Mouse (Mus musculus) ES-E14 (cell line): ENCODE data around the gene Ostm1. TPM values are rescaled to one million over a fixed set of nuclear protein-coding genes. Genes with fewer than 3 reads are reported as not detected.

Source experiments
- DNase-seq: peaks from one replicate; pipeline ENCODE4 v3.0.0-alpha.2; 2013; ENCODE audit warnings: low read depth, low spot score
- H3K27ac ChIP-seq: 2 replicates; pipeline ENCODE4 v1.5.1; 2012; ENCODE audit warnings: low read depth, mild to moderate bottlenecking, low read length, moderate library complexity, mixed read lengths; ENCODE audit not compliant: poor library complexity, insufficient read depth, severe bottlenecking
- H3K36me3 ChIP-seq: 2 replicates; pipeline ENCODE4 v1.6.1; 2012; ENCODE audit warnings: mild to moderate bottlenecking, low read length, moderate library complexity, mixed read lengths; ENCODE audit not compliant: control insufficient read depth, poor library complexity, insufficient read depth, severe bottlenecking
- H3K4me1 ChIP-seq, 2 experiments: fragments of 150-350 bp in 1 of 2; sonication (generic) in 1 of 2; 2 replicates each; pipeline ENCODE4 v1.6.1; 2012; ENCODE audit warnings: low read length in 2 of 2, mild to moderate bottlenecking in 1 of 2, mixed read lengths in 1 of 2; ENCODE audit not compliant: control insufficient read depth in 2 of 2, insufficient read depth in 2 of 2, poor library complexity in 1 of 2
- H3K4me3 ChIP-seq, 2 experiments: fragments of 150-350 bp in 1 of 2; sonication (generic) in 1 of 2; 2 replicates each; pipeline ENCODE4 v1.5.1; 2012; ENCODE audit warnings: low read length in 2 of 2, low read depth in 1 of 2, mild to moderate bottlenecking in 1 of 2, mixed read lengths in 1 of 2; ENCODE audit not compliant: insufficient read depth in 1 of 2, poor library complexity in 1 of 2, severe bottlenecking in 1 of 2
- H3K9ac ChIP-seq: 2 replicates; pipeline ENCODE4 v1.6.1; 2012; ENCODE audit warnings: low read depth, mild to moderate bottlenecking, low read length, mixed read lengths; ENCODE audit not compliant: poor library complexity, insufficient read depth, severe bottlenecking
- H3K9me3 ChIP-seq: fragments of 150-350 bp; sonication (generic); 2 replicates; pipeline ENCODE4 v1.6.1; 2012; ENCODE audit warnings: low read depth, mild to moderate bottlenecking, low read length; ENCODE audit not compliant: control insufficient read depth, insufficient read depth
- CHD2 ChIP-seq: IDR thresholded peaks from 2 replicates; pipeline ENCODE4 v1.6.1; 2014; ENCODE audit warnings: mild to moderate bottlenecking, low read depth, low read length, inconsistent platforms
- HCFC1 ChIP-seq: IDR thresholded peaks from 2 replicates; pipeline ENCODE4 v1.6.1; 2012; ENCODE audit warnings: low read length, inconsistent platforms, borderline replicate concordance; ENCODE audit not compliant: insufficient read depth
- MAFK ChIP-seq: IDR thresholded peaks from 2 replicates; pipeline ENCODE4 v1.6.1; 2014; ENCODE audit warnings: mild to moderate bottlenecking, low read depth, low read length, inconsistent platforms; ENCODE audit not compliant: insufficient read depth
- ZC3H11A ChIP-seq: IDR thresholded peaks from 2 replicates; pipeline ENCODE4 v1.6.1; 2012; ENCODE audit warnings: low read depth, mild to moderate bottlenecking, inconsistent platforms, low read length, borderline replicate concordance
- ZNF384 ChIP-seq: IDR thresholded peaks from 2 replicates; pipeline ENCODE4 v1.6.1; 2012; ENCODE audit warnings: low read depth, low read length, inconsistent platforms
- in situ Hi-C, 2 experiments: fragments of 600-800 bp; cut with MboI; formaldehyde crosslinking; loops; one replicate each; pipeline ENCODE4 v1.15.1; 2025; ENCODE audit warnings: low sequenced_read_pairs in 2 of 2, inconsistent platforms in 1 of 2; ENCODE audit not compliant: unreplicated experiment in 2 of 2
- total RNA-seq: library from RNA; depleted of rRNA; stranded (reverse); fragments of 300-350 nt; gene quantifications from 2 replicates; pipeline ENCODE4 v1.2.3, GENCODE M21; 2012

Gene Ostm1
- total RNA-seq, 1 experiment: 19.7 TPM

DNA sequence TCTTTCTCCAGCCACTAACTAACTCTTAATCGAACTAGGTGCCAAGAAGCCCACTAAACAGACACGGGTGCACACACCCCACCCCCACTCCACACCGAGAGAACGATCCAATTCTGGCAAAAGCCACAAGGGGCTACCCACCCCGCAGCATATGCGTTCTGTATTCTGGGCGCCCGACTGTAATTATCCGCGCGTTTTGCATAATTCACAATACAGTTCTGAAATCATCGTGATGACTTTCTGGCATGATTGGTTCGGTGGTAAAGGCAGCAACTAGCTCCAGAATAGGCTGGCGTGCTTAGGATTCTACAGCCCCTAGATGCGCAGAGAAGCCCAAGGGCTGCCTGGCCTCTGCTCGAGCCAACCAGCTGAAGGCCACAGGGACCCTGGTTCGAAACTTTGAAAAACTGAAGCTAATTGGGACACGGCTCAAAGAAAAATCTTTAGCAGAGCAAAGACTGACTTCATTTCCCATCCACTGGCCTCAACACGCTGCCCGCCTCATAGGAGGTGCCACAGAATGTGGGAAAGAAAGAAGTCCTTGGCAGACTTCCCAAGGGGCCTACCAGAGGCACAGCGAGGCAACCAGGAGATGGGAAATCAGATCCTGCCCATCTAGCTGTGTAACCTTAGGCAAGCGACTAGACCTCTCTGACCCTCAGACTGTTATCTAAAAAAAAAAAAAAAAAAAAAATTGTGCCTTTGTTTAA is 2.1 kb downstream of the Ostm1 start:
- in situ Hi-C loops: loop anchor here (5.0 to 10.0 kb wide), 2 partner anchors 47 to 281 kb away; no protein-coding TSS in a partner anchor
- TF ChIP-seq ZC3H11A: no peak
- TF ChIP-seq MAFK: no peak
- Histone ChIP-seq H3K27ac (no peak overlapping the region), H3K36me3 (no peaks in the 10 kb centered on the region), H3K9me3 (no peaks in the 10 kb centered on the region), H3K4me3 (no peak overlapping the region), H3K4me1 (no peaks in the 10 kb centered on the region; a peak in 1 of 4 replicates), H3K9ac (no peak overlapping the region)
- DNase-seq: no peak

DNA sequence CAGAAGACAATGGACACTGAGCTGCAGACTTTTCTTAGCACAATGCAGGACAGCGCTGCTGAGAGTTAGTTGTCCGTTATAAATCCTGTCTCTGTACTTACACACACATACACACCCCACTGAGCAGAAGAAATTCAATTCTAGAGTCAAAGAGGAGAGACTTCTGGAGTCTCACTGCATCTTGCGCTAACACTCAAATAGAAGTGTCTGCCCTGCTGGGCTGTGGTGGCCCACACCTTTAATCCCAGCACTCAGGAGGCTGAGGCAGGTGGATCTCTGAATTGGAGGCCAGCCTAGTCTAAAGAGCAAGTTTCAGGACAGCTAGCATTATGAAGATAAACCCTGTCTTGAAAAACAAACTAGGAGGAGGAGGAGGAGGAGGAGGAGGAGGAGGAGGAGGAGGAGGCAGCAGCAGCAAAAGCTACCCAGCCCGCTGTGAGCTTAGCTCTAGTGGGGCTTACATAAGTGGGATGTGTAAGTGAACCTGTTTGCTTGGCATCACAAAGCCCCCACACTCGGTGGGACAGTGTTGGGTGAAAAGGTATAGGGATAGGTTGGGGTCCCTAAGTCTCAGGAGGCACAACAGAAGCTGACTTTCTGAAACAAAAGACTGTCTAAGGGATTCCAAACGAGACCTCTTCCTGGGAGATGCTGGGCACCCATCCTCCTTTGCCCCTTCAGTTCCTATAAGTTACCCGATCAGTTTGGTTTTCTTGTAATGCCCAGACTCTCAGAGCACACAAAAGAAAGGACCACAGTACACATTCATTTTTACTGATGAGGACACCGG is 4.5 kb downstream of the Ostm1 start:
- DNase-seq: no peak
- no peak overlapping the region for H3K27ac ChIP-seq
- no peaks in the 10 kb centered on the region for H3K9me3 ChIP-seq
- peaks cover 0 to 1% of the 10 kb centered on the region in 2 experiments; a peak in 1 of 4 replicates for H3K4me1 ChIP-seq
- H3K36me3 ChIP-seq: no peaks in the 10 kb centered on the region
- no peak overlapping the region for H3K4me3 ChIP-seq
- TF ChIP-seq HCFC1 (no peak), ZC3H11A (no peak), CHD2 (no peak), MAFK (no peak), ZNF384 (no peak)
- H3K9ac ChIP-seq: no peak overlapping the region
- in situ Hi-C loops: loop anchor here (5.0 to 10.0 kb wide), 2 partner anchors 44 to 283 kb away; no protein-coding TSS in a partner anchor

DNA sequence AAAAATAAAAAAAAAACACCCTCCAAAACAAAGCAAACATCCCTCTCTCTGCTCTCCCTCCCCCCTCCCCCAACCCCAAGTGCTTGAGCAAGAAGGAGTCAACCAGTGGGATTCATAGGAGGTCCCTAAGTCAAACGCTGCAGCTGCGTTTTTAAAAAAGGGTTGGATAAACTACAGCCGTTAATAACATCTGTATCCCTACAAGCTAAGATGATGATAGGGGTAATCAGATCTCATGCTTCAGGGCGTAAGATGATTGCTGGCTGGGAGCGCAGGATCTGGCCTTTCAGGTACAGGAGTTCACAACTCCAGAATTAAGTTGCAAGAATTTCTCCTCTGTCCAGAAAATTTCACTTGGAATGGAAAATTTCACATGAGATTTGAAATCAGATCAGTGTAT is 5.9 kb downstream of the Ostm1 start:
- DNase-seq: no peak
- TF ChIP-seq ZC3H11A (no peak), HCFC1 (no peak), CHD2 (no peak), MAFK (no peak), ZNF384 (no peak)
- H3K4me3 ChIP-seq: no peak overlapping the region
- no peaks in the 10 kb centered on the region for H3K36me3 ChIP-seq
- no peak overlapping the region for H3K9ac ChIP-seq
- no peaks in the 10 kb centered on the region for H3K9me3 ChIP-seq
- in situ Hi-C loops: loop anchor here (5.0 to 10.0 kb wide), 2 partner anchors 43 to 285 kb away; no protein-coding TSS in a partner anchor
- no peak overlapping the region for H3K27ac ChIP-seq
- 0 out of 4 replicates have a peak, but pooled peaks cover 0 to 1% of the 10 kb centered on the region in 2 experiments for H3K4me1 ChIP-seq

DNA sequence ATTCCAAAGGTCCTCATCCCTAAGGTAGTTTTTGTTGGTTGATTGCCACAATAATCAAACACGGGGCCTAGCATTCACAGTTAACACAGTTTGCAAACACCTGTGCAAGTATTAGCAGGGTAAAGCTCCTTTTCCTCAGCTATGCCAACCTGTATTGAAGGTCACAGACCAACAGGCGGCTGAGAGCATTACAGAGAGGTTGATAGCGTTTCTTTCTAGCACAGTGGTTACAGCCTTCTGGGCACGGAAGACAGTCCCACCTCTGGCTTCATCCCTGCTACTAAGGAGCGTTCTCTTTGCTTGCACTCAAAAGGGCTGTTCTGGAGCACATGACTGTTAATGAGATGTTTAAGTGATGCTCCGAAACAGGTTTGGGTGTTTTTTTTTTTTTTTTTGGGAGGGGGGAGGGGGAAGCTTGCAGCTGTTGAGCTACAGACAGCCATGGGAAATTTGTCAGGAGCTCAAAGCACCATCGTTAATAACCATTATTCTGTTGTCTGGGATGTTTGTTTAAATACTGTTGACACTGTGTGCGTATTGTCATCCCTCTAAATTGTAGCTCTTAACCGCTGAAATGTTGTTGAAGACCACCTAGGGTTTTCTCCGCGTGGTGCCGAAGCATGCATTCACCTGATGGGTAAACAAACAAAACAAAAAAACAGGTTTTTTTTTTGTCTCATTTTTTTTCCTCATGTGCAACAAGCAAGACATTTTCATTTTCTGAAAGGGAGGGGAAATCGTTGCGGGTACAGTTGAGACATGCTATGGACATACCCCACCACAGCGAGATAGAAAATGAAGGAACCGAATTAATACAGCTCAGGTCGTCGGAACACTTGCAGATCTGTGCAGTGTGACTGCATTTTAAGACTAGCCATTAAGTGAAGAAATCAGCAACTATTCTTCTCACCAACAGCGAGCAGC is 6.9 kb downstream of the Ostm1 start:
- Histone ChIP-seq H3K4me3 (no peak overlapping the region), H3K4me1 (0 out of 4 replicates have a peak, but pooled peaks cover 0 to 1% of the 10 kb centered on the region in 2 experiments), H3K27ac (no peak overlapping the region), H3K9ac (no peak overlapping the region), H3K36me3 (no peaks in the 10 kb centered on the region), H3K9me3 (no peaks in the 10 kb centered on the region)
- DNase-seq: no peak
- TF ChIP-seq ZNF384: peak; percentile 69; the same call in 1 of the 2 replicates
- TF ChIP-seq MAFK: no peak
- TF ChIP-seq ZC3H11A: no peak
- in situ Hi-C loops: no loop called here
